Mouse (Mus musculus): ENCODE results near the gene Sirt3.

- TF ChIP-seq POLR2A (IDR thresholded peaks at IDR 0.05; ENCODE audit: borderline replicate concordance, low read depth, low read length) (no peak), CTCF (IDR thresholded peaks at IDR 0.05; ENCODE audit: low read depth, low read length) (no peak)
These were observed 18.1 kb upstream of the Sirt3 start, which contains the start of gene Cox8b for GRCm38 (mm10) chr7:140900220-140900619.
